Mouse (Mus musculus) midbrain, embryonic 10.5 days (tissue): ENCODE data around the gene Agbl4. TPM values are rescaled to one million over a fixed set of nuclear protein-coding genes. Genes with fewer than 3 reads are reported as not detected.

Experiments used
- DNase-seq: peaks from one replicate; pipeline ENCODE4 v3.0.0-alpha.2; 2017; ENCODE audit warnings: low spot score
- H3K27ac ChIP-seq: fragments of 300-500 bp; sonication (generic); replicated peaks from 2 replicates; pipeline ENCODE4 v1.5.1; 2016; ENCODE audit warnings: mild to moderate bottlenecking
- H3K27me3 ChIP-seq: fragments of 300-500 bp; sonication (generic); 2 replicates; pipeline ENCODE4 v1.6.1; 2016; ENCODE audit warnings: low read depth, mild to moderate bottlenecking; ENCODE audit not compliant: poor library complexity, severe bottlenecking
- H3K36me3 ChIP-seq: fragments of 300-500 bp; sonication (generic); 2 replicates; pipeline ENCODE4 v1.6.1; 2016; ENCODE audit warnings: mild to moderate bottlenecking, moderate library complexity
- H3K4me1 ChIP-seq: fragments of 300-500 bp; sonication (generic); 2 replicates; pipeline ENCODE4 v1.6.1; 2016
- H3K4me3 ChIP-seq: fragments of 300-500 bp; sonication (generic); 2 replicates; pipeline ENCODE4 v1.5.1; 2016; ENCODE audit warnings: mild to moderate bottlenecking, moderate library complexity
- H3K9me3 ChIP-seq: fragments of 300-500 bp; sonication (generic); replicated peaks from 2 replicates; pipeline ENCODE4 v1.6.1; 2016; ENCODE audit warnings: mild to moderate bottlenecking
- WGBS: fragments of 180-500 bp; shearing (Covaris S2); methylation state at CpG from one replicate; pipeline ENCODE4 v1.1.7; 2016; 5-methylcytosine and 5-hydroxymethylcytosine counted together
- polyA plus RNA-seq: library from polyadenylated mRNA; unstranded; fragments of >200 nt; fragmentation: Nextera tagmentation; extraction: Ambion mirVana; gene quantifications from 2 replicates; pipeline ENCODE4 v1.2.1, GENCODE M21; 2016

Agbl4 gene
- polyA plus RNA-seq, 1 experiment from 2014 or later: 0.64 TPM

- no peak for DNase-seq
- WGBS: 87% methylated on average over 2 of the region's 2 CpGs
- H3K9me3 ChIP-seq: no peaks in the 10 kb centered on the region
- H3K4me3 ChIP-seq: no peak overlapping the region
- H3K27me3 ChIP-seq: no peaks in the 10 kb centered on the region
- H3K4me1 ChIP-seq: no peaks in the 10 kb centered on the region
- H3K36me3 ChIP-seq: no peaks in the 10 kb centered on the region
- H3K27ac ChIP-seq: no peak overlapping the region
Observed at GRCm38 (mm10) chr4:110662940-110663339, 265.5 kb downstream of the Agbl4 start.

DNA sequence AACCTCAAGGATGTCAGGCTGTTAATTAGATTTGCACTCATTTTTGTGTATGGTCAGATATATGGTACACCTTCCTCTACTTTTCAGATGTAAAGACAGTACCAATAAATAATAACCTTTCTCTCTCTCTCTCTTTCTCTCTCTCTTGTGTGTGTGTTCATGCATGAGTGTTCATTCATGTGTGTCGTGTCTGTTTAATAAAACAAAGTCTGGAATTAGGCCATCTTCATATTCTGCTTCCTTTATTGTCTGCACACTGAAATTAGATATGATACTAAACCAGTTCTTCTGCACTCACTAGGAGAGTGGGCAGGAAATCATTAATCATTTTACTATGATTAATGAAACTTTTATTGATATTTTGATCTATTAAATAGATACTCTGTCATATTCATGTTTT is 276.7 kb downstream of the Agbl4 start:
- DNase-seq: no peak
- Histone ChIP-seq H3K4me1 (no peaks in the 10 kb centered on the region), H3K36me3 (no peaks in the 10 kb centered on the region), H3K27ac (no peak overlapping the region), H3K9me3 (no peaks in the 10 kb centered on the region), H3K4me3 (no peak overlapping the region), H3K27me3 (no peaks in the 10 kb centered on the region)
- WGBS: 93% methylated on average over 1 of the region's 1 CpGs

GRCm38 (mm10) chr4:110735141-110735540 is 337.7 kb downstream of the Agbl4 start:
- Histone ChIP-seq H3K4me3 (no peak overlapping the region), H3K27ac (no peak overlapping the region), H3K9me3 (no peaks in the 10 kb centered on the region), H3K27me3 (no peaks in the 10 kb centered on the region), H3K36me3 (no peaks in the 10 kb centered on the region), H3K4me1 (no peaks in the 10 kb centered on the region)
- 86% methylated on average over 1 of the region's 1 CpGs for WGBS
- no peak for DNase-seq

GRCm38 (mm10) chr4:110757941-110758340 is 360.5 kb downstream of the Agbl4 start:
- Histone ChIP-seq H3K9me3 (no peaks in the 10 kb centered on the region), H3K27ac (no peak overlapping the region), H3K4me1 (no peaks in the 10 kb centered on the region), H3K4me3 (no peak overlapping the region), H3K27me3 (no peaks in the 10 kb centered on the region), H3K36me3 (no peaks in the 10 kb centered on the region)
- 88% methylated on average over 2 of the region's 2 CpGs for WGBS
- no peak for DNase-seq

DNA sequence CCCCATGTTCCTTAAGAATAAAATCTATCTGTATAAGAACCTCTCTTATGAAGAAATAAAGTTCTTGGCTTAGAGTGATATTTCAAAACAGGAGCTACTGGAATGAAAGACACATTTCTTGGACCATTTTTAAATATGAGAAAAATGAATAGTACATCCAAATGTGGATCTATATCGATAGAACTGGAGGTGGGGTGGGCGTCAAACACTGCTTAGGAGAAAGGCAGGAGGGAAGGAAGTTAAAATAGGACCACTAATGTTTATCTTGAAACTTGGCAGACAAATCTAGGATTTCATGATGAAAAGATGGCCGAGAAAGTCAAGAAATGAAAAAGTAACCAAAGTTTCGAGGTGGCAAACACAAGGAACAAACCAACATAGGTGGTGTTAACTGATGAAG is 391.1 kb downstream of the Agbl4 start:
- no peak for DNase-seq
- no peaks in the 10 kb centered on the region for H3K36me3 ChIP-seq
- no peak overlapping the region for H3K27ac ChIP-seq
- H3K4me1 ChIP-seq: no peaks in the 10 kb centered on the region
- H3K9me3 ChIP-seq: no peaks in the 10 kb centered on the region
- no peaks in the 10 kb centered on the region for H3K27me3 ChIP-seq
- H3K4me3 ChIP-seq: no peak overlapping the region
- WGBS: 87% methylated on average over 4 of the region's 4 CpGs

DNA sequence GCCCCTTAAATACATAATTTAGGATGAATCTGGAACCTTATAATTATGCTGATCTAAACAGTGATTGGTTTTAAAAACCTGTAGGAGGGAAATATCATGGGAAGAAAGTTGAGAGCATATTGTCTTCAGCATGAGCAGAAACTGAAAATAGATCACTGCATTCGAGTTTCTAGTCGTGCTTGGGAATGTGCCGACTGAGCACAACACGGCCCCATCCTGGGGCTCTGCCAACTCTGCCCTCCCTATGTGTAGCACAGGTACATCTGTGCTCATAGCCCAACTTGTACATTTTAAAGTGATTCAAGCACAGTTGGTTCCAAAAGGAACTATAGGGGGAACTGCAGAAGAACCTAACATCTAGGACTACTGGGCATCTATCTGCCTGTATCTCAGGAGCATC is 402.4 kb downstream of the Agbl4 start:
- no peak for DNase-seq
- Histone ChIP-seq H3K4me3 (no peak overlapping the region), H3K27me3 (no peaks in the 10 kb centered on the region), H3K36me3 (no peaks in the 10 kb centered on the region), H3K27ac (no peak overlapping the region), H3K9me3 (no peaks in the 10 kb centered on the region), H3K4me1 (0 out of 2 replicates have a peak, but pooled peaks cover 5% of the 10 kb centered on the region)
- 86% methylated on average over 4 of the region's 4 CpGs for WGBS

DNA sequence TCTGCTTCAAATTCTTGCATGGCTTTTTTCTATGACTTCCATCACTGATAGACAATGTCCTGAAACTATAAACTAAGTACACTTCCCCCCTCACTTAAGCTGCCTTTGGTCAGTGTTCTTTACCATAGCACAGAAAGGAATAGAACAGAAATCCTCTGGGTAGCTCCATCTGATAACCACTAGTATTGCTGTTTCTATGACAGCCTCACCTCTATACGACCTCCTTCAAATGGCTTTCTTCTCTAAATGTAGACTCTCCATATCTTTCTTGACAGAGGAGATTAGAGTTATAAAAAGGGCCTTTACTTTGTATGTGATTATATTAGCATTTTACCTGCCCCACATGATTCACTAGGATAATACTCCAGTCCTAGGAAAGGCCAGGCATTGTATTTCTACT is 413.5 kb downstream of the Agbl4 start:
- no peaks in the 10 kb centered on the region for H3K27me3 ChIP-seq
- H3K4me3 ChIP-seq: no peak overlapping the region
- H3K4me1 ChIP-seq: no peaks in the 10 kb centered on the region
- no peak overlapping the region for H3K27ac ChIP-seq
- DNase-seq: no peak
- no peaks in the 10 kb centered on the region for H3K36me3 ChIP-seq
- no peaks in the 10 kb centered on the region for H3K9me3 ChIP-seq
- 71% methylated on average over 1 of the region's 1 CpGs for WGBS

GRCm38 (mm10) chr4:110832776-110833175 is 435.3 kb downstream of the Agbl4 start:
- no peak for DNase-seq
- 78% methylated on average over 1 of the region's 1 CpGs for WGBS

DNA sequence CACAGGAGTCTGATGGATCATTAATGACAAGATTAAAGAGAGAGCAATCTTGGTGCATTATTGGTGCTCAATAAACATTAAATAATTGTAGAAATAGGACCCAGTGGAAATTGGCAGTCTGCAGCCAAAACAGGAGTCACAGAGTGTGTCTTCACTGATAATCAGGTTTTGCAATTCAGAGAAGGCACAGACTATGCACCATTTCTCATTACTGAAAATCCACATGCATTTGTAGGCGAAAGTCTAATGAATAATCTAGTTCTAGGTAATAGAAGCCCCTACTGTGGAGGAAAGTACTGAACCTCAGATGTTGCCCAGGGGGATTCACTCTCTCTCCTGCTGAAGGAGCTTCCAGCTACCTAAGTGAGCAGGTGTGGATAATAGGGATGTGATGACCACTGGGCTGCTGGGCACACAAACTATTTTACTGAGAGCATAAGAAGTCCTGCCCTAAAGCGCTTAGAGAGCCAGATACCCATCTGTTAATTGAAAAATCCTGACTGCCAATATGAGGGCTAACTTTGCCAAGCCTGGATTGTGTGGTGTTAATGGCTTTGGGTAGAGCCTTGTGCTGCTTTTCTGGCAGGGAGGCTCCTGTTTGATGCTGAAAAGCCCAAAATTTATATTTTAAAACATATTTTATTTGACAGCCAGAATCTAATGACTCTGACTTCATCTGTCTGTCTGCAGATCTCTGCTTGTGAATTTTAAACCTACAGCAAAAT is 482.4 kb downstream of the Agbl4 start:
- WGBS: 85% methylated on average over 2 of the region's 2 CpGs
- DNase-seq: no peak

More at GRCm38 (mm10) chr4:110832776-110833175, 435.3 kb downstream of the Agbl4 start:
- Histone ChIP-seq H3K9me3 (no peaks in the 10 kb centered on the region), H3K27ac (no peak overlapping the region), H3K4me1 (no peaks in the 10 kb centered on the region), H3K36me3 (no peaks in the 10 kb centered on the region), H3K4me3 (no peak overlapping the region), H3K27me3 (no peaks in the 10 kb centered on the region)

DNA sequence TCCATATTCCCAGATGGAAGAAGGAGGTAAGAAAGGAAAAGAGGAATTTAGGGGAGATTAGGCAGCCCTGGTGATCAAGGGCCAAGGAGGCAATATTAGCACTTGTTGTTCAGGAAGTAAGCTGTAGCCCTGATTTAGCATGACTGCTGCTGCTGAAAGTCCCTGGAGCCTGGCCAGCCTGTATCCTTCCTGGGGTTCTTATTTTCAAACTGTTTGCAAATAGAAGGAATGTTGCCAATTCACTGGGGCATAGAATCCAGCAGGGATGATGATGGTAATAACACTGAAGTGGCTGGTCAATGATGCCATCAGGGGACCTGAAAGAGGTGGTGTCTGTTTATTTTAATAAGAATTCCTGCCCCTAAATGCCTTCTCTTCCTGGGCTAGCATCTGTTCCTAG is 518.6 kb downstream of the Agbl4 start:
- no peak overlapping the region for H3K27ac ChIP-seq
- no peaks in the 10 kb centered on the region for H3K9me3 ChIP-seq
- H3K36me3 ChIP-seq: no peaks in the 10 kb centered on the region
- no peak for DNase-seq
- H3K4me3 ChIP-seq: no peak overlapping the region
- H3K27me3 ChIP-seq: no peaks in the 10 kb centered on the region
- no peaks in the 10 kb centered on the region for H3K4me1 ChIP-seq

More for the DNA sequence above, 482.4 kb downstream of the Agbl4 start:
- Histone ChIP-seq H3K27ac (no peak overlapping the region), H3K36me3 (no peaks in the 10 kb centered on the region), H3K27me3 (no peaks in the 10 kb centered on the region), H3K4me1 (no peaks in the 10 kb centered on the region), H3K4me3 (no peak overlapping the region), H3K9me3 (no peaks in the 10 kb centered on the region)

- no peak for DNase-seq
- no peak overlapping the region for H3K27ac ChIP-seq
- 75% methylated on average over 4 of the region's 4 CpGs for WGBS
Observed at GRCm38 (mm10) chr4:110916565-110916964, 519.1 kb downstream of the Agbl4 start.

DNA sequence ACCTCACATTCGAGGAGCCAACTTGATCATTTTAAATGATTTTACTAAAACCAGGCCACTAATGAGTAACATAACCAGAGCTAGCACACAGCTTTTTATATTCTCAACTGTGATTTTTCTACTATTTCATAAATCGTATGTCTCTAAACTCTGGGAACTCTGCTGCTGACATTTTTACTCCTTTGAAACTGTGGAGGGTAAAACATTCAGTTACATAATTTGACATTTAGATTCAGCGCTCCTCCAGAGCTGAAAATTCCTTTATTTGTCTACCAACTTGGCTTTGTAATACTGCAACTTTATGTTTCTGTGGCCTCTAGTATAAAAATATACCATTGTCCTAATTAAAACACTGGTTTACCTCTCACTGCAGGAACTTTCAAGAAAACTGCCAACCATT is 523.6 kb downstream of the Agbl4 start:
- H3K9me3 ChIP-seq: no peaks in the 10 kb centered on the region
- no peaks in the 10 kb centered on the region for H3K4me1 ChIP-seq

More at GRCm38 (mm10) chr4:110916565-110916964, 519.1 kb downstream of the Agbl4 start:
- Histone ChIP-seq H3K36me3 (no peaks in the 10 kb centered on the region), H3K4me3 (no peak overlapping the region), H3K9me3 (no peaks in the 10 kb centered on the region), H3K27me3 (no peaks in the 10 kb centered on the region), H3K4me1 (no peaks in the 10 kb centered on the region)

GRCm38 (mm10) chr4:111001641-111002040 is 604.2 kb downstream of the Agbl4 start:
- no peak for DNase-seq
- no peaks in the 10 kb centered on the region for H3K27me3 ChIP-seq
- H3K27ac ChIP-seq: no peak overlapping the region
- H3K4me3 ChIP-seq: no peak overlapping the region
- H3K36me3 ChIP-seq: no peaks in the 10 kb centered on the region
- 94% methylated on average over 2 of the region's 2 CpGs for WGBS
- peaks cover 7% of the 10 kb centered on the region for H3K4me1 ChIP-seq
- H3K9me3 ChIP-seq: no peaks in the 10 kb centered on the region

More for the DNA sequence above, 523.6 kb downstream of the Agbl4 start:
- no peak overlapping the region for H3K27ac ChIP-seq
- H3K27me3 ChIP-seq: no peaks in the 10 kb centered on the region
- 90% methylated on average over 3 of the region's 3 CpGs for WGBS
- H3K36me3 ChIP-seq: no peaks in the 10 kb centered on the region
- no peak overlapping the region for H3K4me3 ChIP-seq
- DNase-seq: no peak
